26 mouse cellular contexts compared by ENCODE assay signal in the genomic region with DNA sequence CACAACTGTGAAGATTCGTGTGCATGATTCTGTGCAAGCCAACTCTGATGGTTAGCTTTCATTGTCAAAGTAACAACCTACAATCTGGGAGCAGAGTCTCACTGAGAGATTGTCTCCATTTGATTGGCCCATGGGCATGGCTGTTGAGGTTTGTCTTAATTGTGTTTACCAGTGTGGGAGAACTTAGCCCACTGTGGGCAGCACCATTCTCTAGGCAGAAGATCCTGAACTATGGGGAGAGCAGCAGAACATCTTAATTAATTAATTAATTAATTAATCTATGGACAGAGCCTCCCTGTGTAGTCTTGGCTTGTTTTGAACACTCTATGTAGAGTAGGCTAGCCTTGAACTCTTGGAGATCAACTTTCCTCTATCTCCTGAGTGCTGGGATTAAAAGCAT.
DNase-seq lines count a peak whose midpoint lies in the region; ATAC-seq lines count a peak whose summit lies in the region.
"Had no signal": no experiment of that assay in that cellular context is flagged by ENCODE, and none has a peak within 500 bp of the region (broad histone marks: within the 10 kb centered on the region; RNA-seq: fewer than 3 reads in every experiment).

No protein-coding gene starts in this region.

- no peak for DNase-seq in embryonic facial prominence, embryonic 10.5 days (ENCODE audit: low spot score)
- DNase-seq in kidney, postnatal 25 days, result no peak
- DNase-seq in midbrain, embryonic 11.5 days (ENCODE audit: low spot score, missing footprints), result peak; percentile 60
- DNase-seq in embryo, embryonic 9.5 days (ENCODE audit: extremely low spot score), result no peak
- no peak for DNase-seq in urinary bladder, postnatal 36 days (ENCODE audit: low spot score in 2 of 2)
- DNase-seq: adrenal gland, adult 8-10 months; cerebellum, adult 8-10 months; cerebellum, postnatal 25 days; forebrain, postnatal 0 days; lung, embryonic 14.5 days; midbrain, embryonic 14.5 days; right cerebral cortex, postnatal 25 days; thymus, adult 18-20 months; thymus, postnatal 25 days had no signal

- no peak overlapping the region for H3K4me3 ChIP-seq in embryonic facial prominence, embryonic 13.5 days
- no peak overlapping the region for H3K4me3 ChIP-seq in embryonic facial prominence, embryonic 10.5 days
- H3K4me3 ChIP-seq in kidney, embryonic 16.5 days (ENCODE audit: low read length), result no peak overlapping the region
- H3K4me3 ChIP-seq in midbrain, embryonic 11.5 days (ENCODE audit: low read depth, low read length), result no peak overlapping the region
- H3K4me3 ChIP-seq in midbrain, embryonic 15.5 days, result no peak overlapping the region
- H3K4me3 ChIP-seq: embryonic facial prominence, embryonic 12.5 days; forebrain, embryonic 12.5 days; heart, embryonic 10.5 days; heart, embryonic 15.5 days; liver, embryonic 15.5 days had no signal

- peaks cover 13% of the 10 kb centered on the region for H3K4me1 ChIP-seq in embryonic facial prominence, embryonic 13.5 days
- H3K4me1 ChIP-seq in embryonic facial prominence, embryonic 10.5 days, result peaks cover 28% of the 10 kb centered on the region
- H3K4me1 ChIP-seq in kidney, embryonic 16.5 days (ENCODE audit: insufficient read depth, low read length), result peaks cover 9% of the 10 kb centered on the region
- peaks cover 3% of the 10 kb centered on the region; the same call in 1 of the 2 replicates for H3K4me1 ChIP-seq in midbrain, embryonic 11.5 days (ENCODE audit: control insufficient read depth, insufficient read depth, low read length)
- H3K4me1 ChIP-seq in midbrain, embryonic 15.5 days, result no peaks in the 10 kb centered on the region

- WGBS in embryonic facial prominence, embryonic 13.5 days, result 87% methylated on average over 1 of the region's 1 CpGs
- 96% methylated on average over 1 of the region's 1 CpGs for WGBS in embryonic facial prominence, embryonic 10.5 days
- 89% methylated on average over 1 of the region's 1 CpGs for WGBS in kidney, embryonic 16.5 days
- 100% methylated on average over 1 of the region's 1 CpGs for WGBS in midbrain, embryonic 11.5 days
- 93% methylated on average over 1 of the region's 1 CpGs for whole genome bisulfite sequencing in midbrain, embryonic 15.5 days

- no peak overlapping the region for H3K9ac ChIP-seq in embryonic facial prominence, embryonic 13.5 days
- no peak overlapping the region for H3K9ac ChIP-seq in kidney, embryonic 16.5 days (replicated peaks; ENCODE audit: low read length)
- H3K9ac ChIP-seq in midbrain, embryonic 11.5 days (ENCODE audit: low read length), result no peak overlapping the region
- H3K9ac ChIP-seq in midbrain, embryonic 15.5 days, result no peak overlapping the region
- H3K9ac ChIP-seq: embryonic facial prominence, embryonic 12.5 days; forebrain, embryonic 12.5 days; forebrain, postnatal 0 days; heart, embryonic 15.5 days; liver, embryonic 15.5 days; lung, embryonic 14.5 days had no signal

- H3K27ac ChIP-seq in embryonic facial prominence, embryonic 13.5 days, result peak overlapping the region; percentile 23; the same call in 1 of the 2 replicates
- no peak overlapping the region for H3K27ac ChIP-seq in embryonic facial prominence, embryonic 10.5 days (replicated peaks)
- H3K27ac ChIP-seq in kidney, embryonic 16.5 days (ENCODE audit: low read length), result peak overlapping the region; percentile 27; the same call in 1 of the 2 replicates
- no peak overlapping the region for H3K27ac ChIP-seq in midbrain, embryonic 11.5 days (ENCODE audit: low read depth, low read length)
- H3K27ac ChIP-seq in midbrain, embryonic 15.5 days, result no peak overlapping the region
- H3K27ac ChIP-seq: embryonic facial prominence, embryonic 12.5 days; forebrain, embryonic 12.5 days; heart, embryonic 10.5 days; heart, embryonic 15.5 days; liver, embryonic 15.5 days; macrophage had no signal

- no peaks in the 10 kb centered on the region for H3K27me3 ChIP-seq in embryonic facial prominence, embryonic 13.5 days
- H3K27me3 ChIP-seq in embryonic facial prominence, embryonic 10.5 days (replicated peaks; ENCODE audit: low read depth, poor library complexity, severe bottlenecking), result no peaks in the 10 kb centered on the region
- no peaks in the 10 kb centered on the region for H3K27me3 ChIP-seq in kidney, embryonic 16.5 days (ENCODE audit: insufficient read depth, low read length)
- no peaks in the 10 kb centered on the region for H3K27me3 ChIP-seq in midbrain, embryonic 11.5 days (ENCODE audit: control insufficient read depth, insufficient read depth, low read length)
- H3K27me3 ChIP-seq in midbrain, embryonic 15.5 days (replicated peaks), result no peaks in the 10 kb centered on the region
- H3K27me3 ChIP-seq: embryonic facial prominence, embryonic 12.5 days; heart, embryonic 15.5 days; liver, embryonic 15.5 days had no signal

- no peak for ATAC-seq in embryonic facial prominence, embryonic 13.5 days (ENCODE audit: insufficient number of reproducible peaks, insufficient read depth, low FRiP score, low TSS enrichment, low read depth)
- ATAC-seq in kidney, embryonic 16.5 days (ENCODE audit: low FRiP score, low TSS enrichment), result no peak
- ATAC-seq in midbrain, embryonic 11.5 days (ENCODE audit: low FRiP score), result no peak
- no peak for ATAC-seq in midbrain, embryonic 15.5 days (replicated peaks)
- ATAC-seq: forebrain, postnatal 0 days; hindbrain, embryonic 16.5 days; intestine, embryonic 16.5 days had no signal

- H3K9me3 ChIP-seq in embryonic facial prominence, embryonic 13.5 days, result no peaks in the 10 kb centered on the region
- no peaks in the 10 kb centered on the region for H3K9me3 ChIP-seq in embryonic facial prominence, embryonic 10.5 days
- no peaks in the 10 kb centered on the region for H3K9me3 ChIP-seq in kidney, embryonic 16.5 days (ENCODE audit: low read length)
- H3K9me3 ChIP-seq in midbrain, embryonic 11.5 days (ENCODE audit: control insufficient read depth, low read length), result no peaks in the 10 kb centered on the region
- no peaks in the 10 kb centered on the region for H3K9me3 ChIP-seq in midbrain, embryonic 15.5 days
- H3K9me3 ChIP-seq: embryonic facial prominence, embryonic 12.5 days; forebrain, embryonic 12.5 days; G1E; heart, embryonic 10.5 days; heart, embryonic 15.5 days; liver, embryonic 15.5 days had no signal

- no peaks in the 10 kb centered on the region for H3K36me3 ChIP-seq in embryonic facial prominence, embryonic 13.5 days
- H3K36me3 ChIP-seq in embryonic facial prominence, embryonic 10.5 days (replicated peaks), result no peaks in the 10 kb centered on the region
- H3K36me3 ChIP-seq in kidney, embryonic 16.5 days (ENCODE audit: insufficient read depth, low read length), result no peaks in the 10 kb centered on the region
- H3K36me3 ChIP-seq in midbrain, embryonic 11.5 days (ENCODE audit: control insufficient read depth, insufficient read depth, low read length), result no peaks in the 10 kb centered on the region
- no peaks in the 10 kb centered on the region for H3K36me3 ChIP-seq in midbrain, embryonic 15.5 days (replicated peaks)
- H3K36me3 ChIP-seq: embryonic facial prominence, embryonic 12.5 days; forebrain, embryonic 12.5 days; G1E; heart, embryonic 10.5 days; heart, embryonic 15.5 days; liver, embryonic 15.5 days had no signal

- no peak overlapping the region for H3K4me2 ChIP-seq in embryonic facial prominence, embryonic 13.5 days
- H3K4me2 ChIP-seq in kidney, embryonic 16.5 days (replicated peaks; ENCODE audit: low read depth, low read length), result no peak overlapping the region
- no peak overlapping the region for H3K4me2 ChIP-seq in midbrain, embryonic 11.5 days
- H3K4me2 ChIP-seq in midbrain, embryonic 15.5 days, result no peak overlapping the region
- H3K4me2 ChIP-seq: embryonic facial prominence, embryonic 12.5 days; forebrain, embryonic 12.5 days; heart, embryonic 15.5 days; liver, embryonic 15.5 days; lung, embryonic 14.5 days had no signal

Comparison
In these comparisons a context has a peak if more than half of its experiments do, and no peak if none do; other contexts are left out.
1. H3K27ac ChIP-seq: peak in embryonic facial prominence, embryonic 13.5 days (single experiment) and kidney, embryonic 16.5 days (single experiment); none in embryonic facial prominence, embryonic 10.5 days (single experiment), midbrain, embryonic 11.5 days (single experiment) and midbrain, embryonic 15.5 days (single experiment).